Mouse (Mus musculus) layer of hippocampus, adult 8-10 months (tissue): ENCODE measurements at regions not wholly inside any gene's neighbourhood (a gene's known extent, or its start where the extent isn't known, plus 50 kb on each side); places are given as distances from the start of the nearest gene placed in this dataset.

ENCODE experiments used
- DNase-seq, 2 experiments: peaks; one replicate each; pipeline ENCODE4 v3.0.0; 2022; ENCODE audit warnings: low spot score in 2 of 2

DNA sequence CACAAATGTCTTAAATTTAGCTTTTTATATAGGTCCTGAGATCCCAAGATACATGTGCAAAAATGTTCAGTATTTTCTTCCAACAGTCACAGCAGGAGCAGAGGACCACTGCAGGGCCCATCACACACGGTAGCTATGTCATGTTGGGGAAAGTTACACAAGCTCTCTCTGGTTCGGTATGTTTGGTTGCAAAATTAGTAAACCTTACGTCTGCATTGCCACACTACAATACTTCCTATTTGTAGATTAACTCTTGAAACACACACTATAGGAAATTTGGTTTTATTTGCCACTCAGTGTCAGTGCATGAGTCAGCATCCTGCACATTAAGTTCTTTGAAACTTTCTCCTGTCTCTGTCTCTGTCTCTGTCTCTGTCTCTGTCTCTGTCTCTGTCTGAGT lies 82.0 kb downstream of the Cth start:
- DNase-seq = no peak

DNA sequence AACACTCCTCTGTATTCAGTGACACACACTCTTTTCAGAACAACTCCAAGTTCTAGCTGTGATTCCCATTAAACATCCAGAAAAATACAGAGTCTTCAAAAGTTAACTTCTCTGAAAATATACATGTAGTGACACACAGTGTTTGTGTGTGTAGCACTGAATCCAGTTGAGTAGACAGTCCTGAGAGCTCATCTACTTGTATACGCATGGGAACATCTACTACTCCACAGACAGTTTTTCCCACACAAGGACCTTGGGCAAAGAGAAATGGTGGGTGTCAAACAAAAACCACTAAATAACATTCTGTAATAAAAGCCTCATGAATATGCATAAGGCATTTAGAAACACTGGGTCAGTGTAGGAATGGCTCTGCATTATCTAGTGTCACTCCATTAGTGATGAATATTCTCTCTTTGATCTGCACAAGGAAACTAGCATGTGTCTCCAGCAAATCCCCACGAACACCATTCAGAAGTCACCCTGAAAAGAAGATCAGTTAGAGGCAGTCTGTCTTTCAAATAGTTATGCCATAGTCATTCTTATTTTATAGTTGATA lies 83.6 kb downstream of the Cth start:
- DNase-seq = no peak

DNA sequence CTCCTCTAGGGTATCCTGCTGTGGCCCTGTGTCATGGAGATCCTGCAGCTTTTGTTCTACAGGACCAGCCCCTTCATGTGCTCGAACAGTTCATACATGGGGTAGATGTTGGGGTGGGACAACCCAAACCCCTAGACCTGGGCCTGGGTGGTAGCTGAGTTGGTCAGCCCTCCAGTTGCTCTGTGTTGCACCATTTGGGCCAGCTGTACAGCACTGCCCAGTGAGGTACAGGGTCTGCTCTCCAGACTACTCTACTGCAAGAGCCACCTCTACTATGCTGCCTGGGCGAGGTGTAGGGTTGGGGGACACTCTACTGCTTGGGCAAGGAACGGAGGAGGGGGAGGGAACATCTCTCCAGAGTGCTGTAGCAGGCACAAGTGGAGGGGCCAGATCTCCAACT lies 120.6 kb downstream of the Cth start:
- DNase-seq = no peak

DNA sequence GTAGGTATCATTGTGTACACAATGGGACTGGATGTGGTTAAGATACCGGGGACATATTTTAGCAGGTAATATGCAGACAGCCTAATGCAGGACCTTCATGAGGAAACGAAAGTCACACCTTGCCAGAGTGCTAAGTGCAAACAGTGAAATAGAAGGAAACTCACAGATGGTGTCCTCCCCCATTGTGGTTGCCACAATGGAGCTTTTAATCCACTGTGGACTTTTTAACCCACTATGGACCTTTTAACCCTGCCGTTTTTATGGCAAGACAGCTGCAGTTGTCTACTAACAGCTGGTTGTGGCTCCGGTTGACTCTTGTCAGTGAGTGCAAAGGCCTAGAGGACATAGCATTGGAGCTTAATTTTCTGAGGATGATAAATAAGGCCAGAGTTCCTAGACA lies 121.5 kb downstream of the Cth start:
- no peak for DNase-seq

DNA sequence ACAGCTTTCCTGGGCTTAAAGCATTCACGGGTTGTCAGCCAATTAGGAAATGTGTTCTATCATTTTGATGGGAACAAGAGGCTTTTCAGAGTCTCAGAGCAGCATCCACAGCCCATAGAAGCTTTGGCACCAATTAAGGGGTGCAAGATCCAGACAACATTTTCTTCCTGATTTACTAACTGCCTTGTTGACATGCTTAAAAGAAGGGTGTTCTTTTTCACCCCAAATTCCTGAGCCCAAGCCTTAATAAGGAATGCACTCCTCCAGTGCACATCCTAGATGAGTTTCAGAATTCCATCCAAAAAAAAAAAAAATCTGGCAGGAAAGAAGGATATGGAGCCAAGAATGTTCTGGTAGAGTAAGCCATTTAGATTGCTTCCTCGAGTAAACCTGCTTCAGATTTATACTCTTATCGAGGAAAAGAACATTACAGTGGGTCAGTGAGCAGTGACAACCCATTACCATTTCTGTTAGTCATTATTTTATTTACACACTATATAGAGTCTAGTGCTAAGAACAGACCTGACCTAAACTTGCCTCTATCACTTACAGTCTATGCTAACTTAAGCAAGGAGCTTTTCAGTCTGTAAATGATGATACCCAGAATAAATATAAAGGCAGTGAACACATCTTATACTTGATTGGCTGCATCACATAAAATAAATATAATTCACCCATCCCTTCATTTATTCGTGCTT lies 137.2 kb downstream of the Cth start:
- DNase-seq = no peak

DNA sequence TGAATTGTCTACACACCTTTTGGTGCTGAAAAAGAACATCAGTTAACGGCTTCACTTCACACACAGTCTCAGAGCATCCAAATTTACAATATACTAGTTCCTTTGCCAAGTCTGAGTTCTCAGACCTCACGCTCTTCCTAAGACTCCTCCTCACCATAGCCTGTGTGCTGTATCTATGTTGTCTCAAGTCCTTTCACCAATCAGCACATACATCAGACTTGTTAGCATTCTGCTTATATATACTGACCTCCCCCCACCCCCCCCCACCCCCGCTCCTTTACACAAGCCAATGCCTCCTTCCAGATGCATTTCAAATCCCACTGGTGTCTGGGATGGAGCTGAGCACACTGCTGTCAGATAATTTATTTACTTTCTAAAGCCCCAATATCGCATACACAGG lies 143.8 kb downstream of the Cth start:
- DNase-seq = no peak

DNA sequence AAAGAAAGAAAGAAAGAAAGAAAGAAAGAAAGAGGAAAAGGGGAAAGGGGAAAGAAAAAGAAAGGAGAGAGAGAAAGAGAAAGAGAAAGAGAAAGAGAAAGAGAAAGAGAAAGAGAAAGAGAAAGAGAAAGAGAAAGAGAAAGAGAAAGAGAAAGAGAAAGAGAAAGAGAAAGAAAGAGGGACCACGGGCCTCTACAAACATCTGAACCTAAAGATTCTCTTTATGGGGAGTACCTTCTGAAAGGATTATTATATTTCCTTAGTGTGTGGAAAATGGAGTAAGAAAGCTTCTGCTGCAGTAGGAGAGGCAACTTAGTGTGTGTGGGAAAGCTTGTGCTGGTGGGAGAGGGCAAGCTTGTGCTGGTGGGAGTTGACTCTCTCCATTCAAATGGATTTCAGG lies 147.1 kb downstream of the Cth start:
- DNase-seq = no peak

DNA sequence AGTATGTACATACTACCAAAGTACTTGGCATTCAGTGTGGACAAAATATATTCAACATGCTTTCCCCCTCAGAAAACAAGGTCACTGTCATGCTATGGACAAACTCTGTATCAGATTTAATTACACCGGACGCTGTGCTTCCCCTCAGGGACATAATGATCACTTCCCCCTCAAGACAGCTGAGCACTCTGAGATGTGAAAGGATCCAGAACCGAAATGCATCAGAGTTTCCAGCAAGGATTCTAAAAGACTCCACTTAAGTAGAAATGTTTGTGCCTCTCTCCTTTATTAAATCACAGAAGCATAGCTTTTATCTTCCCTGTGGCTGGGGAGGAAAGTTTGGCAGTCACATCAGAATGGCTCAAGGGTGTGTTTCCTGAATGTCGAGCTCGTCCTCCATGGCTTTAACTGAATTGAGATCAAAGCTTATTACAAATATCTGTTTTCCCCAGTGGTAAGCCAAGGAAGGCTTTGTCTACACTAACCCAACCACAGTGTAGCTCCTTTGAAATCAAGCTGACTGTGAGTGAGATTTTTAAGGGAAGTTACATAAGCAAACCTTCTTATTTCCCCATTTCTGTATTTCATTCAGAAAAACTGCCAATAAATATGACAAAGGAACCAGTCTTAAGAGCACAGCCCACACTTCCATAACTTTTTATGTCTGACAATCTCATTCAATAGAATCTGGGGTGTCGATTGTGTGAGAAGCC lies 161.2 kb downstream of the Cth start:
- no peak for DNase-seq

DNA sequence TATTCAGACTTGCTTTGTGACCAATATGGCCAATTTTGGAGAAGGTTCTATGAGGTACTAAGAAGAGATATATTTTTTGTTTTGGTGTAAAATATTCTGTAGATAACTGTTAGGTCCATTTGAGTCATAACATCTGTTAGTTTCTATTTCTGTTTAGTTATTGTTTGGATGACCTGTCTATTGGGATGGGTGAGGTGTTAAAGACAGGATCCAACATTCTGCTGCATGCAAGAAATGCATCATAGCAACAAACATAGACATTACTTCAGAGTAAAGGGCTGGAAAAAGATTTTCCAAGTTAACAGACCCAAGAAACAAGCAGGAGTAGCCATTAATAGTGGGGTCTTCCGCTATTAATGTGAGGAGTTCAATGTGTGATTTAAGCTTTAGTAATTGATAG lies 165.0 kb downstream of the Cth start:
- no peak for DNase-seq

DNA sequence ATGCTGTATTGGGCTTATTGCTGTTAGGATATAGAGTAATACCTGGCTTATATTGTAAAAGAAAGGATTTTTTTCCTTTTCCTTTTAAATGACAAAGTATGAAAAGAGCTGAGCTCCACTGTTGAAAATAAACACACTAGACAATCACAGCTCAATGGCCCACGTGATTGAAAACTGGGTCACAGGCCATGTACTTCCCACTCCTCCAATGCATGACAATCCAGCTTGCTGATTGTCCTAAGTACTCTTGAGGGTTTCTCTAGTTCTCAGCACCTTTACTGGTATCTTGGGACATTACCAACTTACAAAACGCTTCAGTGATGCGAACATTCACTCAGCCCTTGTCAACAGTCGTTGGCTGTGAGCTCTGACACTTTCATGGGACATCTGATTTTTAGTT lies 170.1 kb downstream of the Cth start:
- no peak for DNase-seq

DNA sequence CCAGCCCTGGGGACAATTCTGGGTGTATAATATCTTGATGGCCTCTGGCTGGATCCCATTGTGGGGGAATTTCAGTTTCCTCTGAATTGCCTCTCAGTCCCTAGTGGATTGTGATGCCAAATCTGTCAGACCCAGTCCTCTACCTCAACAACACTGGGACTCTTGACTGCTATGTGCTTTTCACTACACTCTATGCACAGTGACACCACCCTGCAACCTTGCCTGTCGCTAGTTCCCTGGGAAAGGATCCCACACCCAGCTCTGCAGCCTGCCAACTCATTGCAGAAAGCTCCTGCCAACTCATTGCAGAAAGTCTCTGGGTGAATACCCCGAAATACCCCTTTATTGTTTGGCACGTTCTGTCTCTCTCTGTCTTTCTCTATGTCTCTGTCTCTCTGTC lies 174.6 kb downstream of the Cth start:
- no peak for DNase-seq

DNA sequence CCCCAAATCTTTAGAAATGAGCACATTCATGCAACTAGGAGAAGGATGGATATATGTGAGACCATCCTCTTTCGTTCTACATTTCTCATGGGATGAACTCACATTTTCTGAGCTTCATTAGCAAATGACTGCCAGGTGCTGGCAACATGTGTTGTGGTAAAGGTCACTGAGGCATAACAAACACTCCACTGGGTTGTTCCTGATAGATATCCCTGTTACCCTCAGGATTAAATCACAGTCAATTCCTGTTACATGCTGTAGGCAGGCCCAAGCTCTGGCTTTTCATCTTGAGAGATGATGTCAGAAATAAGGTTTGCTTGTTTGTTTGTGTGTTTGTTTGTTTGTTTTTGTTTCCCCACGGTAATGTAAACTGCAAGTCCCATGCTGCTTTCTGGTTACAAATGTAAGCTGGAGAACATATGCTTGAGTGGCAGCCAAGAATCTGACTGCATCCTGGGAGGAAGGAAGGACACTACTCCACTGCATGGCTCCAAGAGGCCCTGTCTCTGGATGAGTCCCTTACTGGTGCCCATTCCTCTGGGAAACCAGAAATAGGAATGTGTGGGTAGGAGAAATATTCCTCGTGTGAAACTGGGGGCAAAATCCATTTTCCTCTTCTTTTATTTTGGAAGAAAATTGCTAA lies 176.4 kb downstream of the Cth start:
- DNase-seq = no peak

DNA sequence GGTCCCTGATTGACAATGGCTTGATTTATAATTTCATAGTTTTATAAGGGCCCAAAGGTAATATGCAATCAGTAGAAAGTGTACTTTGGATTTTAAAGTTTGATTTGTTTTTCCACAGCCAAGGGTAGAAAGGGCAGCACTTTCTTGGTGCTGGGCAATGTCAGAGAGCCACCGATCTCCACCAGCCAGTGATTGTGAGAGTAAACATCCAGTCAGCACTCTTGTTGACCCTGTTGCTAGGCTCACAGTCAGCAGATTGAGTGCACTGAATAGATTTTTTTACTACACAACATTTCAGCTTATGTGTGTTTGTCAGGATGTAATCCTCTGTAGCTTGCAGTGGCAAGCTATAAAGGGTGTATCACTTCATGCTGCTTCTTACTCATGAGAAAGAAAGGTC lies 176.3 kb downstream of the Ptger3 start:
- no peak for DNase-seq

DNA sequence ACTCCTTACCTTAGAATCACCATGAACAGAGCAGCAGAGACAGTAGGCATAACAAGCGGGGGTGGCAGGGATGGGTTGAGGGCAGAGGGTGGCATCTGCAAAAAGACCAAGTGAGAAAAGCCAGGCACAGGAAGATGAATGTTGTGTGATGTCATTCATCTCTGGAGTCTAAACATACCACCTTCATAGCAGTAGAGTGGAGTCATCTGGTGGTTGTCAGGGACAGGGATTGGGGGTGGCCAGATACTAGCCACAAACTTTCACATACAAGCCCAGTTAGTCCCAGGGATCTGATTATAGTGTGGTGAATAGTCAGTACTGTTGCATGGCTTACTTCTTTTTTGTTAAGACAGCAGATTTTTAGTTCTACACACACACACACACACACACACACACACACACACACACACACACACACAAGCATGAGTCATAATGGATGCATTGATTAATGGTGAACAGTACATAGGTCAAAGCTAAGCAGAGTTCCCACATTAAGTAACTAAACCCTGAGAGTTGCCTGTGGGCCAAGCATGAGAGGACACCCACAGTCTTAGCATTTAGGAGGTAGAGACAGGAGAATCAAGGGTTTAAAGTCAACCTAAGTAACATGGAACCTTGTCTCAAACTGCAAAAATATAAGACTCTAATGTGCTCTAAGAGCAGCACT lies 173.1 kb downstream of the Ptger3 start:
- DNase-seq = no peak

DNA sequence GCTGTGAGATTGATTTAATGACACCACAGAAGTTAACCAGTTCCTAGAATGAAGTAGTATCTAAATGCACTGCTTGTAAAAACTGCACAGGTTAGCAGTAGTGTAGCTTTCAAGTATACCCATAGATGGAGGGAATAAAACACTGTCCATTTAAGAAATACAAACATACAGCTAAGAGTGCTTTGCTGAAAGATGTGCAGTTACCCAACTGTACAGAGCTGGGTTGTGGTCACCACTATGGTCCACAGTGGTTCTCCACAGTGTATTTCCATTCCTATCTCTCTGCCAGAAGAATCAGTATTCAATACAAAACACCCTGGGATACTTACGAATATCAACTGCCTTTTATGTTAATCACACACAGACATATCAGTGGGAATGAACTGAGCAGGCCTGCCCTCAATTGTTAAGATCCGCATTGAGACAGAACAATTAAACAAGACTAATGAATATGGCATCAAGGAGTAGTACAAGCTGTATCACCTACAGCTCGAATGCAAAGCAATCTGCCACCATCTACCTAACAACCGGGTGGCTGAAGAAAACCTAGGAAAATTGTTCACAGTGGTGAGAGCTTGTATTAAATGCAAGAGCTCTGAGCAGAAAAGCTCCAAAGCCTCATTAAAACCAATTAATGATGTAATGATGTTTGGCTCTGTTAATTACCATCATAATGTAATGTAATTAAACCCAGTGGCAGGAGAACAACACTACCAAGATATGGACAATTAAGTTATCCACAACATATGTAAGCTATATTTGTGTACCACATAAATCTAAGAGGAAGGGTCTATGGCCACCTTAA lies 165.6 kb downstream of the Ptger3 start:
- no peak for DNase-seq

DNA sequence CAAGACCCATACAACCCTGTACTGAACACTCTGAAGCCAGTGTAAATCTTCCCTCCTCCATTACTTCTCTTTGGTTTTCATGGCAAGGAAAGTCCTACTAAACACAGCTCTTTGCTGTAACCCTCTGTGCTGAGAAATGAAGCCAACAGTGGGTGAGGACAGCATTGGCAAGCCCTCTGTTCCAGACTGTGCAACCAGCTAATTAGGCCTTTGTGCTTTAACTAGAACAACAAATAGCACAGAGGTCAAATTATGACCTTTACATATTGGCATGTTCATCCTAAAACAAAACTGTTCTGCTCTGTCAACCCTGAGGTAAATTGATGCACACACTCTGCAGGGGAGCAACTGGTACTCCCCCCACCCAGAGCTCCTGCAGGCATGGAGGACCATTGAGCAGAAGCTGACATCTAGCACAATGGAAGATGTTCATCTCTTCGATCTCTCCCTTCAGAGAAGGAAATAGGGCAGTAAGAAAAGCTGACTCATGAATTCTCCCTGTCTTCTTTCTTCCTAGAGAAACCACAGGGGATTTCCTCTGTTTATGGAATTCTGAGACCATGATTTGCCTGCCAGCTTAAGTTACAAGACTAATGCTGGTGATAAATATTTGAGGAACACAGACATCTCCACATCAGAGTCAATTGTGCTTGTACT lies 163.1 kb downstream of the Ptger3 start:
- no peak for DNase-seq

DNA sequence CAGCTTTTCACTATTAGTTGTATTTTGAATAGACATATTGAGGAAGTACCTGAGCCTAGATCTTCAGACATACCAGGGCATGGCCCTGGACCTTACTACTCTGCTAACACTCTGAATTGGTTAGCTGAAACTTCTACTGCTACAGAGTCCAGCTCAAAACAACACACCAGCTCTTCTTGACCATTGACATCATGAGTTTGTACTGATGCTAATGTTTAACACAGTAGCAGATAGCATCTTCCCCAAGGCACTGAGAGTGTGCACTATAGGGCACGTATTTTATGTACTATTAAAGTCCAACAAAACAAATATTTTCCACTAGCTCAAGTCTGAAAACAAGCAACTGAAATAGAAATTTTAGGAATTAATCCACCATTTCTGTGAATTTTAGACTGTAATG lies 157.8 kb downstream of the Ptger3 start:
- no peak for DNase-seq

DNA sequence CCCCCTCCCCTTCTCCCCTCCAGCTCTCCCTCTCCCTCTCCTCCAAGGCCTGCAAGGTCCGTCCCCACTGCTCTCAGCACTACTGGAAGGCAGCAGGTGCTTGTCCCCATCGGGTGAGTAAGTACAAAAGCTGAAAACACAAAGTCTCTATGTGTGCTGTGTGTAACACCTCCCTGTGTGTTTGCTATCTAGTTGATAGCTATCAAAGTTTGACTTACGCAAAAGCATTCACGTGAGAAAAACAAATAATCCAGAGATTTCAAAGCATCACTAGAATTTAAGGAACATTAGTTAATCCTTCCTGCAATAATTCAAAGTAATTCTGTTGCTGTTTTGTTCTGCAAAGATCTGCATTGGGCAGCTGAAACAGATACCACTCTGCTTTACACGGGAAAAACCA lies 156.5 kb downstream of the Ptger3 start:
- DNase-seq = no peak

DNA sequence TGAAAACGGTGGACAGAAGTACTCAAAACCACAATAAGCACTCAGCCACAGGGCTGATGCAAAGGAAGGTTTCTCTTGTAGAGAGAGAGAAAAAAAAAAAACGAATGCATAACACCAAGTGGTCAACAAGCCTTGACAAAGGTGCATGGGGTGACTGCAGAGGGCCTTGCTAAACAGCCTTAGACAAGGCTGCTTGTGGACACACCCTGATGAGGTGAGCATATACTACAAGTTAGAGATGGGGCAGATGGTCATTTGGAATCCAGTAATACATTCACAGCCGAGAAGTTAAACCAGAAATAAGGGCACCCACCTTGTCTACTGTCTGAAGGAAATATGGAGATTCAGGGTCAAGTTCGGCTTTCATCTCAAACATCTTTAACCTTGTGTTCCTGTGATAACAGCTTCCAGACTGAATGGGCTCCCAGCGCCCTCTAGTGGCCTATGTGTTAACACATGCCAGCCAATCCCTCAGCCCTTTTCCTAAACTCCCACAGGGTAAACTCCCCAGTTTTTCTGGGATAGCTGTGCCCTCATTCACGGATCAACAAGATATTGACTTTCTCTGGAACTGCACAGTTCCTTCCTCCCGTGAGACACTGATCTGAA lies 150.7 kb downstream of the Ptger3 start:
- peak; percentile 15 to 71 for DNase-seq

DNA sequence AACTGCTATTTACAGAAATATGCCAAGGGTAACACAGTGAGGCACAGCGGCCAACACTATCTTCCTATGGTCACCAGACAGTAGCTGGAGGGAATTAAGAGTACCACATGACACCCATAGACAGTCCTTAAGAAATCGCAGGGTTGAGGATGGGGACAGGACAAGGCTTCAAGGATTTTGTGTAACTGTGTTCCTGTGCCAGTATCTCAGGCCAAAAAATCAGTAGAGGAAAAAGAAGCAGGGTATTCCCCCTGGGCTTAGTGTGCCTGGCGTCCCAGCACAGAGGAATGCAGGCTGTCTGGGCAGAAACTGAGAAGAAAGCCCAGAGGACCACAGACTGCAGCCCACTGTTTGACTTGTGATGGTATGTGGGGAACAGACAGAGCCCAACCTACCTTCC lies 147.3 kb downstream of the Ptger3 start:
- DNase-seq = no peak
